Mouse (Mus musculus) erythroblast, adult 5-6 weeks (primary cell): ENCODE data around the gene Dnajc1. TPM values are rescaled to one million over a fixed set of nuclear protein-coding genes. Genes with fewer than 3 reads are reported as not detected.

ENCODE experiments used
- ATAC-seq: replicated peaks from 2 replicates; pipeline ENCODE4 v1.8.0; 2016; ENCODE audit warnings: moderate number of reproducible peaks, mild to moderate bottlenecking, moderate TSS enrichment, inconsistent platforms; ENCODE audit not compliant: poor library complexity, low FRiP score, severe bottlenecking
- total RNA-seq, 2 experiments: library from RNA; stranded (forward) in 1 of 2; stranded (reverse) in 1 of 2; fragments of 150-400 nt in 1 of 2; fragments of 200-764, 138-1000 nt in 1 of 2; gene quantifications; 2 replicates each; pipeline versions ENCODE4 v1.2.3 to v1.2.4; 2015 to 2017; ENCODE audit warnings: low replicate concordance in 2 of 2

The Dnajc1 gene
- total RNA-seq, 2 experiments from 2014 or later, result 6.0 to 7.5 TPM

GRCm38 (mm10) chr2:18307440-18308305 lies 85.0 kb downstream of the Dnajc1 start:
- ATAC-seq, result no peak

GRCm38 (mm10) chr2:18300949-18301348 lies 91.7 kb downstream of the Dnajc1 start:
- ATAC-seq, result no peak

GRCm38 (mm10) chr2:18285175-18285574 lies 107.5 kb downstream of the Dnajc1 start:
- no peak for ATAC-seq

GRCm38 (mm10) chr2:18265736-18266135 lies 126.9 kb downstream of the Dnajc1 start:
- ATAC-seq, result no peak

- no peak for ATAC-seq
Observed at GRCm38 (mm10) chr2:18264579-18264978, 128.1 kb downstream of the Dnajc1 start.

- no peak for ATAC-seq
Observed at GRCm38 (mm10) chr2:18262298-18262697, 130.3 kb downstream of the Dnajc1 start.

- ATAC-seq, result no peak
Observed at GRCm38 (mm10) chr2:18249224-18249623, 143.4 kb downstream of the Dnajc1 start.

GRCm38 (mm10) chr2:18235524-18235923 lies 157.1 kb downstream of the Dnajc1 start:
- ATAC-seq, result no peak

- ATAC-seq, result no peak
Observed at GRCm38 (mm10) chr2:18232883-18233567, 159.6 kb downstream of the Dnajc1 start.

GRCm38 (mm10) chr2:18231143-18231542 lies 161.5 kb downstream of the Dnajc1 start:
- ATAC-seq, result no peak

GRCm38 (mm10) chr2:18229279-18229678 lies 163.4 kb downstream of the Dnajc1 start:
- no peak for ATAC-seq

GRCm38 (mm10) chr2:18228486-18229062 lies 164.1 kb downstream of the Dnajc1 start:
- ATAC-seq, result no peak

GRCm38 (mm10) chr2:18219569-18219968 lies 173.1 kb downstream of the Dnajc1 start:
- ATAC-seq, result no peak

GRCm38 (mm10) chr2:18219136-18219535 lies 173.5 kb downstream of the Dnajc1 start:
- no peak for ATAC-seq

GRCm38 (mm10) chr2:18218500-18218899 lies 174.1 kb downstream of the Dnajc1 start:
- no peak for ATAC-seq

GRCm38 (mm10) chr2:18217867-18218266 lies 174.8 kb downstream of the Dnajc1 start:
- ATAC-seq, result no peak

GRCm38 (mm10) chr2:18214031-18214430 lies 178.6 kb downstream of the Dnajc1 start:
- no peak for ATAC-seq

- ATAC-seq, result no peak
Observed at GRCm38 (mm10) chr2:18209948-18210347, 182.7 kb downstream of the Dnajc1 start.

GRCm38 (mm10) chr2:18209211-18209823 lies 183.3 kb downstream of the Dnajc1 start:
- no peak for ATAC-seq

- ATAC-seq, result no peak
Observed at GRCm38 (mm10) chr2:18208578-18208977, 184.1 kb downstream of the Dnajc1 start.
